Mouse (Mus musculus): Measurements from ENCODE around the gene Cblc.
"Not testable (repeated sequence)": the region's sequence is repeated elsewhere in the genome, so short reads cannot be mapped to it uniquely, and the experiment has no call there.

The Cblc gene

GRCm38 (mm10) chr7:19818875-19819274 is 22.3 kb upstream of the Cblc start:
- no peak for DNase-seq (ENCODE audit: low spot score)

- DNase-seq (ENCODE audit: low spot score), result no peak
These were observed 21.8 kb upstream of the Cblc start for GRCm38 (mm10) chr7:19818440-19818839.

- DNase-seq (ENCODE audit: low spot score), result peak; percentile 96
These were observed 20.9 kb upstream of the Cblc start for GRCm38 (mm10) chr7:19817382-19818105.

- peak; percentile 60 for DNase-seq (ENCODE audit: low spot score)
These were observed 19.7 kb upstream of the Cblc start for GRCm38 (mm10) chr7:19816224-19816771.

GRCm38 (mm10) chr7:19815296-19816223 is 19.0 kb upstream of the Cblc start:
- DNase-seq (ENCODE audit: low spot score), result peak; percentile 34

- no peak for DNase-seq (ENCODE audit: low spot score)
These were observed 17.0 kb upstream of the Cblc start for GRCm38 (mm10) chr7:19813579-19814122.

GRCm38 (mm10) chr7:19813161-19813560 is 16.6 kb upstream of the Cblc start:
- DNase-seq (ENCODE audit: low spot score), result no peak

GRCm38 (mm10) chr7:19811114-19811513 is 14.5 kb upstream of the Cblc start:
- DNase-seq (ENCODE audit: low spot score), result no peak

- DNase-seq (ENCODE audit: low spot score), result no peak
These were observed 12.8 kb upstream of the Cblc start for GRCm38 (mm10) chr7:19809369-19809768.

- DNase-seq (ENCODE audit: low spot score), result no peak
These were observed 9.9 kb upstream of the Cblc start for GRCm38 (mm10) chr7:19806356-19806969.

- peak; percentile 65 for DNase-seq (ENCODE audit: low spot score)
These were observed 6.4 kb upstream of the Cblc start for GRCm38 (mm10) chr7:19802995-19803394.

GRCm38 (mm10) chr7:19800764-19801163 is 4.2 kb upstream of the Cblc start:
- no peak for DNase-seq (ENCODE audit: low spot score)

GRCm38 (mm10) chr7:19796254-19796653 is 355 bp downstream of the Cblc start:
- DNase-seq (ENCODE audit: low spot score), result no peak

GRCm38 (mm10) chr7:19795236-19795635 is 1.4 kb downstream of the Cblc start:
- DNase-seq (ENCODE audit: low spot score), result no peak

GRCm38 (mm10) chr7:19792701-19793630 is 3.6 kb downstream of the Cblc start:
- no peak for DNase-seq (ENCODE audit: low spot score)

GRCm38 (mm10) chr7:19791504-19791903 is 5.1 kb downstream of the Cblc start:
- DNase-seq (ENCODE audit: low spot score), result not testable (repeated sequence)

- DNase-seq (ENCODE audit: low spot score), result peak; percentile 82
These were observed 6.7 kb downstream of the Cblc start for GRCm38 (mm10) chr7:19789904-19790347.

GRCm38 (mm10) chr7:19785874-19786458 is 10.6 kb downstream of the Cblc start:
- no peak for DNase-seq (ENCODE audit: low spot score)

- no peak for DNase-seq (ENCODE audit: low spot score)
These were observed 11.7 kb downstream of the Cblc start for GRCm38 (mm10) chr7:19784764-19785535.

GRCm38 (mm10) chr7:19783630-19784029 is 13.0 kb downstream of the Cblc start:
- no peak for DNase-seq (ENCODE audit: low spot score)

Data from T-cell, adult 2 months (primary cell).